Mouse (Mus musculus) brown adipose tissue, adult 24 weeks (tissue): ENCODE data around the gene Gpld1. TPM values are rescaled to one million over a fixed set of nuclear protein-coding genes. Genes with fewer than 3 reads are reported as not detected.

ENCODE experiments used
- H3K27ac ChIP-seq: fragments of 200-500 bp; replicated peaks from 2 replicates; pipeline ENCODE4 v1.5.1; 2012; ENCODE audit warnings: low read depth, mild to moderate bottlenecking, low read length
- H3K4me1 ChIP-seq: fragments of 200-500 bp; 2 replicates; pipeline ENCODE4 v1.6.1; 2012; ENCODE audit warnings: low read length, mixed read lengths; ENCODE audit not compliant: control insufficient read depth, insufficient read depth, insufficient read length
- H3K4me3 ChIP-seq: fragments of 200-500 bp; 2 replicates; pipeline ENCODE4 v1.5.1; 2012; ENCODE audit warnings: low read depth, mild to moderate bottlenecking, low read length, moderate library complexity; ENCODE audit not compliant: insufficient read depth
- polyA plus RNA-seq: library from polyadenylated mRNA; stranded (reverse); fragments of >200 nt; gene quantifications from 2 replicates; pipeline ENCODE4 v1.2.4, GENCODE M21; 2012; ENCODE audit not compliant: missing spikeins, insufficient read depth, insufficient read length

The Gpld1 gene
- polyA plus RNA-seq, 1 experiment = 2.2 TPM

DNA sequence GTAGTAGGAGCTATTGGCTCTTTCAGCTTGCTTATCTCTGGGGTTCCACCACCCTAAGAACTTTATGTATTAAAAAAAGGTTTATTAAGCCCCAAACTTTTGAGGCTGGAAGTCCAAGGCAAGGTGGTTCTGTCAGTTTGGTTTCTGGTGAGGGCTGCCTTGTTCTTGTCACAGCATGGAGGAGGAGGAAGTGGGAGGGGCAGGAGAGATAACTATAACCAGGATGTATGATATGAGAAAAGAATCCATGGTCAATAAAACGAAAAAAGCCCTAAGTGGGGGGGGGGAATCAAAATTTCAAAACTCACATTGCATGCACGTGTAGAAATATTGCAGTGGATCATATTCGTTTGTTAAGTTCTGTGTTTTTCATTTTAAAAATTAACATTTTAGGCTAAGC lies 80.2 kb downstream of the Gpld1 start:
- no peak overlapping the region for H3K27ac ChIP-seq
- no peak overlapping the region for H3K4me3 ChIP-seq
- H3K4me1 ChIP-seq = peaks cover 10% of the 10 kb centered on the region

DNA sequence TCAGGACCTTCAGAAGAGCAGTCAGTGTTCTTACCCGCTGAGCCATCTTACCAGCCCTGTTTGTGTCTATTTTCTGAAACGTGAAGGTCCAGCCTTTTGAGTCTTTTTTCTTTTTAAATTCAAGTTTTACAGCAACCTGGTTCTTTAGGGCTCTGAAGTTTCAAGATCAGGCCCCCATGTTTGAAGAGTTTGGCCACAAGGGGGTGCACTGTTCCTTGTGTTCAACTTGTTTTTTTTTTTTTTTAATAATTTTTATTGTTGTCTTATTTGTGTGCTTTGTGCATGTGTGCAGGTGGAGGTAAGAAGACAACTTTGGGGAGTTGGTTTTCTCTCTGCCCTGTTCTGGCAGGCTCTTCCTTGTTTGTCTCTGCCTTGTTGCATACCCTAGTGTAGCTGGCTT lies 81.7 kb downstream of the Gpld1 start:
- Histone ChIP-seq H3K4me3 (no peak overlapping the region), H3K27ac (no peak overlapping the region), H3K4me1 (no peaks in the 10 kb centered on the region)

DNA sequence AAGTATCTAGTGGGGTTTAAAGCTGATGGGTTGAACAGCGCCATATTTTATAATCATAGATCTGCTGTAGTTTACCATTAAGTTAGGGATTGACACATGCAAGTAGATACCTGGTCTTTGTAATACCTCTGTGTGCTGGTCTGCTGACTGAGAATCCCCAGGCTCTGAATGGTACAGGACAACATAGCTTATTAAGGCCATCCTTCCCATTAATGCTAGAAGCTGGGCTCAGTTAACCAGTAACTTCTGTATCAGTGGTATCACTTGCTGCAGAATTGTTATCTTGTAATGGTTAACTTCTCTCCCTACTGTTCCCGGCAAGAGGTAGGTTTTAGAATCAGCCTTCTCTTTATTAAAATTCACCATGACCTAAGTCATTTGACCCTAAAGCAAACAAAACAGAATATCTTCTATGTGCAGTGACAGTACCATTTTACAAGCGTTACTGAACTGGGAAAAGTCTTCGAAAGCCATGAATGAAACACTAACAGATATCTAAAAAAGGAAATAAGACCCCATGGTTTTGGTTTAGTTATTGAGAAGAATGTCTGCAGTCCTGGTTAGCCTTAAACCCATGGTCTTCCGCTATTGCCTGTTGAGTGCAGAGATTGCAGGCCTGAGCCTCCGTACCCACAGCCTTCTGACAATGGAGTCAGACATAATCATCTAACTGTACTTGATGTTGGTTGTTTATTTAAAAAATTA lies 83.6 kb downstream of the Gpld1 start:
- H3K27ac ChIP-seq = no peak overlapping the region
- no peaks in the 10 kb centered on the region for H3K4me1 ChIP-seq
- H3K4me3 ChIP-seq = no peak overlapping the region

DNA sequence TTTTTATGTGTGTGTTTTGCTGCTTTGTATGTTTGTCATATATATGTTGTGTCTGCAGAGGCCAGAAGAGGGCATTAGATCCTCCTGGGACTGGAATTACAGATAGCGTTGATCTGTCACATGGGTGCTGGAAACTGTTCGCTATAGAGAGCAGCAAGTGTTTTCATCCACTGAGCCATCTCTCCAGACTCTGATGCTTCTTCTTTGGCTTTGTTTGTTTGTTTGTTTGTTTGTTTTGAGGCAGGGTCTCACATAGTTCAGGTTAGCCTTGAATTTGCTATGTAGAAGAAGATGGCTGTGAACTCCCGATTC lies 84.1 kb downstream of the Gpld1 start:
- Histone ChIP-seq H3K27ac (no peak overlapping the region), H3K4me3 (no peak overlapping the region), H3K4me1 (no peaks in the 10 kb centered on the region)

DNA sequence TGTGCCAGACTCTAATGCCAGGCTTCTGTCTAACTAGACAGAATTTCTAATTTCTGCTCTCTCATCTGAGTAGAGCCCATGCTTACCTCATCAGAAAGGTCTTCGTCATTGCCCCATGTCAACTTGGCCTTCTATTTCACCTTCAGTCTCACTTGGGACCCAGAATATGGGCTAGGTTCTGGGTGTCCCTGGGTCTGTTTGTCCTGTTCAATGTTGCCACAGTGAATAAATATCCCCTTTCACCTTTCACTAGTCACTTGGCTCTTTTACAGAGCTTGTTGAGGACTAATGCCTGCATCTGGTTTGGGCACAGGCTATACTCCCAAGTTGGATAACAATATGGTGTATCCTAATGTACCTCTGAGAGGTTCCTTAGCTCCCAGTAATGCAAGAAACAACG lies 96.5 kb downstream of the Gpld1 start:
- no peaks in the 10 kb centered on the region for H3K4me1 ChIP-seq
- no peak overlapping the region for H3K4me3 ChIP-seq
- H3K27ac ChIP-seq = no peak overlapping the region

Other genes with a start within 250 kb of the Gpld1 start
- not detected in 2 replicates for gene Armh2, start 201.9 kb upstream of the Gpld1 start, polyA plus RNA-seq
- gene Gmnn, start 181.2 kb upstream of the Gpld1 start, polyA plus RNA-seq = 52.2 and 53.3 TPM in 2 replicates
- gene BC005537, start 141.5 kb upstream of the Gpld1 start, polyA plus RNA-seq = 60.6 and 80.2 TPM in 2 replicates
- 452 and 487 TPM in 2 replicates for gene Acot13, start 111.6 kb upstream of the Gpld1 start, polyA plus RNA-seq
- gene Tdp2, start 111.5 kb upstream of the Gpld1 start, polyA plus RNA-seq = 16.2 and 19.9 TPM in 2 replicates
- gene D130043K22Rik, start 98.0 kb upstream of the Gpld1 start, polyA plus RNA-seq = not detected in 2 replicates
- gene Aldh5a1, start 5.5 kb upstream of the Gpld1 start, polyA plus RNA-seq = 16.3 and 18.4 TPM in 2 replicates
- gene Mrs2, start 77.2 kb downstream of the Gpld1 start, polyA plus RNA-seq = 35.9 and 46.7 TPM in 2 replicates
- not detected in 2 replicates for gene Dcdc2a, start 112.9 kb downstream of the Gpld1 start, polyA plus RNA-seq